Mouse (Mus musculus): ENCODE measurements around the gene Rbks. TPM values are rescaled to one million over a fixed set of nuclear protein-coding genes. Genes with fewer than 3 reads are reported as not detected.

The Rbks gene
- total and polyA plus RNA-seq, 3 experiments: 2.7 to 4.4 (median 4.3) TPM

GRCm38 (mm10) chr5:31576539-31576975 is 120.9 kb downstream of the Rbks start:
- H3K9ac ChIP-seq (ENCODE audit: low read depth, low read length): no peak overlapping the region
- H3K36me3 ChIP-seq (ENCODE audit: control insufficient read depth, insufficient read depth, low read length): no peaks in the 10 kb centered on the region
- intact Hi-C loops (cut with DNase I): no loop called here
- peaks cover 8% of the 10 kb centered on the region for H3K4me1 ChIP-seq (ENCODE audit: control insufficient read depth, insufficient read depth, low read length)
- H3K27ac ChIP-seq: no peak overlapping the region
- H3K79me2 ChIP-seq (replicated peaks; ENCODE audit: control insufficient read depth, insufficient read depth, low read length): no peaks in the 10 kb centered on the region
- TF ChIP-seq CTCF (IDR thresholded peaks at IDR 0.05): no peak
- no peak for TF ChIP-seq EP300 (IDR thresholded peaks at IDR 0.05; ENCODE audit: insufficient read depth, low read depth, low read length)
- TF ChIP-seq POLR2A (IDR thresholded peaks at IDR 0.05; ENCODE audit: insufficient read depth, low read depth, low read length): no peak
- WGBS: 35% methylated on average over 7 of the region's 7 CpGs
- H3K27me3 ChIP-seq (ENCODE audit: control insufficient read depth, insufficient read depth, low read length): no peaks in the 10 kb centered on the region
- H3K4me3 ChIP-seq: no peak overlapping the region
- peak in 1 of 2 experiments; percentile 39 for DNase-seq

Small RNA genes lying within 50 kb of the gene (microRNA-seq; reads per million reads assigned to microRNA genes)
- gene Mir3473e: 0 reads per million in 2 experiments

Other genes starting within 250 kb of the Rbks start
- 10 to 100 TPM; 23.7 to 25.1 TPM for gene Zfp512, start 245.2 kb downstream of the Rbks start, total RNA-seq (2021)
- gene Zfp512, start 245.2 kb downstream of the Rbks start, polyA plus RNA-seq (2012; rRNA removed): 12.7 and 17.9 TPM in 2 replicates
- gene 4930548H24Rik, start 211.9 kb downstream of the Rbks start, total RNA-seq (2021): not detected
- not detected in 2 replicates for gene 4930548H24Rik, start 211.9 kb downstream of the Rbks start, polyA plus RNA-seq (2012; rRNA removed)
- 10 to 100 TPM; 23.1 TPM for gene Gpn1, start 202.9 kb downstream of the Rbks start, total RNA-seq (2021)
- gene Gpn1, start 202.9 kb downstream of the Rbks start, polyA plus RNA-seq (2012; rRNA removed): 12.9 and 15.3 TPM in 2 replicates
- 10 to 100 TPM; 20.8 to 22.6 TPM for gene Slc4a1ap, start 170.6 kb downstream of the Rbks start, total RNA-seq (2021)
- 7.5 and 13.1 TPM in 2 replicates for gene Slc4a1ap, start 170.6 kb downstream of the Rbks start, polyA plus RNA-seq (2012; rRNA removed)
- gene Supt7l, start 169.8 kb downstream of the Rbks start, total RNA-seq (2021): 10 to 100 TPM; 13.3 to 14.6 TPM
- gene Supt7l, start 169.8 kb downstream of the Rbks start, polyA plus RNA-seq (2012; rRNA removed): 11.2 and 14.4 TPM in 2 replicates
- gene Mrpl33, start 100.7 kb downstream of the Rbks start, total RNA-seq (2021): 100 to 1,000 TPM; 281 to 332 TPM
- 47.7 and 66.6 TPM in 2 replicates for gene Mrpl33, start 100.7 kb downstream of the Rbks start, polyA plus RNA-seq (2012; rRNA removed)
- 10 to 100 TPM; 28.4 to 32.9 TPM for gene Babam2, start 57 bp upstream of the Rbks start, total RNA-seq (2021)
- gene Babam2, start 57 bp upstream of the Rbks start, polyA plus RNA-seq (2012; rRNA removed): 25.2 and 34.4 TPM in 2 replicates

Data from heart, adult 2 months (tissue).